Mouse (Mus musculus) gastrocnemius, postnatal 36 days (tissue): ENCODE results near the gene Ccin. TPM values are rescaled to one million over a fixed set of nuclear protein-coding genes. Genes with fewer than 3 reads are reported as not detected.

Source experiments
- DNase-seq, 2 experiments: peaks; one replicate each; pipeline ENCODE4 v3.0.0; 2022
- intact Hi-C: fragments of 180-260 bp; cut with DNase I; formaldehyde crosslinking; loops from one replicate; pipeline ENCODE4 v1.15.1; 2025
- total RNA-seq, 2 experiments: library from RNA; stranded (reverse); gene quantifications; 2 replicates each; pipeline ENCODE4 v1.2.3; 2021

The Ccin gene
- total RNA-seq, 2 experiments from 2014 or later, result not detected

GRCm38 (mm10) chr4:43972137-43972591 is 11.1 kb upstream of the Ccin start:
- no peak for DNase-seq
- intact Hi-C loops, result no loop called here

GRCm38 (mm10) chr4:43973526-43973981 is 9.7 kb upstream of the Ccin start:
- intact Hi-C loops, result no loop called here
- DNase-seq, result peak; percentile 59 to 67

GRCm38 (mm10) chr4:43974914-43975616 is 8.2 kb upstream of the Ccin start:
- intact Hi-C loops, result no loop called here
- DNase-seq, result no peak

GRCm38 (mm10) chr4:43976223-43976740 is 7.0 kb upstream of the Ccin start:
- DNase-seq, result no peak
- intact Hi-C loops, result no loop called here

- intact Hi-C loops, result no loop called here
- peak in 1 of 2 experiments; percentile 30 for DNase-seq
Observed at GRCm38 (mm10) chr4:43978521-43979443, 4.5 kb upstream of the Ccin start.

- intact Hi-C loops, result no loop called here
- DNase-seq, result no peak
Observed at GRCm38 (mm10) chr4:43979746-43980145, 3.5 kb upstream of the Ccin start.

- DNase-seq, result no peak
- intact Hi-C loops, result no loop called here
Observed at GRCm38 (mm10) chr4:43980236-43980635, 3.0 kb upstream of the Ccin start.

GRCm38 (mm10) chr4:43980846-43981245 is 2.4 kb upstream of the Ccin start:
- DNase-seq, result no peak
- intact Hi-C loops, result no loop called here

- intact Hi-C loops, result no loop called here
- no peak for DNase-seq
Observed at GRCm38 (mm10) chr4:43981251-43981650, 2.0 kb upstream of the Ccin start.

- intact Hi-C loops, result loop anchor here (2.0 kb wide), 2 partner anchors 55 to 77 kb away; no protein-coding TSS in a partner anchor
- DNase-seq, result peak; percentile 93
Observed at GRCm38 (mm10) chr4:43982053-43982732, 1.1 kb upstream of the Ccin start.

GRCm38 (mm10) chr4:43983756-43984155 is 473 bp downstream of the Ccin start:
- intact Hi-C loops, result loop anchor here (2.0 kb wide), 2 partner anchors 57 to 79 kb away; no protein-coding TSS in a partner anchor
- no peak for DNase-seq

- intact Hi-C loops, result no loop called here
- DNase-seq, result no peak
Observed at GRCm38 (mm10) chr4:43984326-43984725, 1.0 kb downstream of the Ccin start.

- intact Hi-C loops, result no loop called here
- no peak for DNase-seq
Observed at GRCm38 (mm10) chr4:43988976-43989375, 5.7 kb downstream of the Ccin start.

GRCm38 (mm10) chr4:43993072-43993471 is 9.8 kb downstream of the Ccin start:
- intact Hi-C loops, result no loop called here
- DNase-seq, result no peak

- no peak for DNase-seq
- intact Hi-C loops, result no loop called here
Observed at GRCm38 (mm10) chr4:43994342-43994741, 11.1 kb downstream of the Ccin start.

GRCm38 (mm10) chr4:44003622-44004021 is 20.3 kb downstream of the Ccin start:
- intact Hi-C loops, result no loop called here
- DNase-seq, result no peak

GRCm38 (mm10) chr4:44004126-44004525 is 20.8 kb downstream of the Ccin start, which contains the start of gene Clta:
TSS of gene Clta (plus strand) at chr4:44004452.
- no peak for DNase-seq
- intact Hi-C loops, result no loop called here

- intact Hi-C loops, result no loop called here
- no peak for DNase-seq
Observed at GRCm38 (mm10) chr4:44004623-44005409, 21.5 kb downstream of the Ccin start.

- intact Hi-C loops, result no loop called here
- DNase-seq, result no peak
Observed at GRCm38 (mm10) chr4:44010176-44010575, 26.9 kb downstream of the Ccin start.

GRCm38 (mm10) chr4:44010893-44011292 is 27.6 kb downstream of the Ccin start:
- no peak for DNase-seq

More at GRCm38 (mm10) chr4:44010893-44011292, 27.6 kb downstream of the Ccin start:
- intact Hi-C loops, result no loop called here
